Mouse (Mus musculus): Measurements from ENCODE around the gene Dscam. TPM values are rescaled to one million over a fixed set of nuclear protein-coding genes. Genes with fewer than 3 reads are reported as not detected.

Dscam gene
- total and polyA plus RNA-seq, 2 experiments from 2014 or later = not detected

- no peak for DNase-seq (ENCODE audit: low spot score)
- no peak overlapping the region for H3K9ac ChIP-seq (replicated peaks; ENCODE audit: low read depth, low read length)
Measured at GRCm38 (mm10) chr16:96926977-96927376, 243.6 kb downstream of the Dscam start.

GRCm38 (mm10) chr16:96923941-96924340, 246.6 kb downstream of the Dscam start:
- H3K9ac ChIP-seq (replicated peaks; ENCODE audit: low read depth, low read length) = no peak overlapping the region
- no peak overlapping the region for H3K4me2 ChIP-seq (ENCODE audit: low read depth, low read length)
- no peak for TF ChIP-seq EP300 (IDR thresholded peaks at IDR 0.05; ENCODE audit: low read depth)
- no peak for TF ChIP-seq CTCF (IDR thresholded peaks at IDR 0.05; ENCODE audit: low read depth)
- H3K27me3 ChIP-seq (ENCODE audit: control insufficient read depth, insufficient read depth, low read length) = no peaks in the 10 kb centered on the region
- H3K27ac ChIP-seq (ENCODE audit: low read depth) = no peak overlapping the region
- no peak for DNase-seq (ENCODE audit: low spot score)
- no peaks in the 10 kb centered on the region for H3K9me3 ChIP-seq (replicated peaks; ENCODE audit: control insufficient read depth, low read length)
- no peaks in the 10 kb centered on the region for H3K4me1 ChIP-seq (ENCODE audit: control insufficient read depth, insufficient read depth)
- H3K36me3 ChIP-seq (replicated peaks; ENCODE audit: control insufficient read depth, insufficient read depth, low read length) = no peaks in the 10 kb centered on the region
- no peak overlapping the region for H3K4me3 ChIP-seq (ENCODE audit: low read depth, low read length)
- 83% methylated on average over 4 of the region's 4 CpGs for WGBS
- ATAC-seq (ENCODE audit: insufficient read depth, low read depth) = no peak

More at GRCm38 (mm10) chr16:96926977-96927376, 243.6 kb downstream of the Dscam start:
- Histone ChIP-seq H3K36me3 (replicated peaks; ENCODE audit: control insufficient read depth, insufficient read depth, low read length) (no peaks in the 10 kb centered on the region), H3K27me3 (ENCODE audit: control insufficient read depth, insufficient read depth, low read length) (no peaks in the 10 kb centered on the region), H3K4me2 (ENCODE audit: low read depth, low read length) (no peak overlapping the region), H3K9me3 (replicated peaks; ENCODE audit: control insufficient read depth, low read length) (no peaks in the 10 kb centered on the region), H3K4me3 (ENCODE audit: low read depth, low read length) (no peak overlapping the region), H3K4me1 (ENCODE audit: control insufficient read depth, insufficient read depth) (no peaks in the 10 kb centered on the region), H3K27ac (ENCODE audit: low read depth) (no peak overlapping the region)
- no peak for ATAC-seq (ENCODE audit: insufficient read depth, low read depth)
- WGBS = 36% methylated on average over 3 of the region's 3 CpGs
- TF ChIP-seq EP300 (IDR thresholded peaks at IDR 0.05; ENCODE audit: low read depth) (no peak), CTCF (IDR thresholded peaks at IDR 0.05; ENCODE audit: low read depth) (no peak)

DNA sequence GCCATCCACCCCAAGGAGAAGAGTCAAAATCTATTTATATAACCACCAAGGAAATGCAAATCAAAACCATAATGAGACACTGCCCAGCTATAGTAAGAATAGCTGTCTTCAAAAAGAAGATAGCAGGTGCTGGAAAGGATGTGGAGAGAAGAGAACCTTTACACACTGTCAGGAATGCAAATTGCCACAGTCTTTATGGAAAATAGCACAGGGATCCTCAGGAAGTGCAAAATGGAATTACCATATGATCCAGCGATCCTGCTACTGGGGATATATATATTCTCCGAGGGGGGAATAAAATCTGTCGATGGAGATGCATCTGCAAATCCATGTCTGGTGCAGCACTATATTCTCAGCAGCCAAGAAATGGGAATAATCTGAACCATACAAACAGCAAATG, 256.1 kb downstream of the Dscam start:
- Histone ChIP-seq H3K27ac (ENCODE audit: low read depth) (no peak overlapping the region), H3K27me3 (ENCODE audit: control insufficient read depth, insufficient read depth, low read length) (no peaks in the 10 kb centered on the region), H3K9ac (replicated peaks; ENCODE audit: low read depth, low read length) (no peak overlapping the region), H3K4me2 (ENCODE audit: low read depth, low read length) (no peak overlapping the region), H3K4me3 (ENCODE audit: low read depth, low read length) (no peak overlapping the region), H3K9me3 (replicated peaks; ENCODE audit: control insufficient read depth, low read length) (no peaks in the 10 kb centered on the region), H3K36me3 (replicated peaks; ENCODE audit: control insufficient read depth, insufficient read depth, low read length) (no peaks in the 10 kb centered on the region), H3K4me1 (ENCODE audit: control insufficient read depth, insufficient read depth) (no peaks in the 10 kb centered on the region)
- ATAC-seq (ENCODE audit: insufficient read depth, low read depth) = no peak
- DNase-seq (ENCODE audit: low spot score) = no peak
- TF ChIP-seq EP300 (IDR thresholded peaks at IDR 0.05; ENCODE audit: low read depth) = no peak
- no peak for TF ChIP-seq CTCF (IDR thresholded peaks at IDR 0.05; ENCODE audit: low read depth)
- WGBS = 87% methylated on average over 3 of the region's 3 CpGs

- Histone ChIP-seq H3K4me2 (ENCODE audit: low read depth, low read length) (no peak overlapping the region), H3K36me3 (replicated peaks; ENCODE audit: control insufficient read depth, insufficient read depth, low read length) (no peaks in the 10 kb centered on the region), H3K27ac (ENCODE audit: low read depth) (no peak overlapping the region), H3K9ac (replicated peaks; ENCODE audit: low read depth, low read length) (no peak overlapping the region), H3K4me1 (ENCODE audit: control insufficient read depth, insufficient read depth) (no peaks in the 10 kb centered on the region), H3K9me3 (replicated peaks; ENCODE audit: control insufficient read depth, low read length) (no peaks in the 10 kb centered on the region), H3K4me3 (ENCODE audit: low read depth, low read length) (no peak overlapping the region), H3K27me3 (ENCODE audit: control insufficient read depth, insufficient read depth, low read length) (no peaks in the 10 kb centered on the region)
- ATAC-seq (ENCODE audit: insufficient read depth, low read depth) = no peak
- no peak for TF ChIP-seq EP300 (IDR thresholded peaks at IDR 0.05; ENCODE audit: low read depth)
- DNase-seq (ENCODE audit: low spot score) = no peak
- WGBS = 85% methylated on average over 7 of the region's 7 CpGs
Measured at GRCm38 (mm10) chr16:96912836-96913235, 257.7 kb downstream of the Dscam start.

DNA sequence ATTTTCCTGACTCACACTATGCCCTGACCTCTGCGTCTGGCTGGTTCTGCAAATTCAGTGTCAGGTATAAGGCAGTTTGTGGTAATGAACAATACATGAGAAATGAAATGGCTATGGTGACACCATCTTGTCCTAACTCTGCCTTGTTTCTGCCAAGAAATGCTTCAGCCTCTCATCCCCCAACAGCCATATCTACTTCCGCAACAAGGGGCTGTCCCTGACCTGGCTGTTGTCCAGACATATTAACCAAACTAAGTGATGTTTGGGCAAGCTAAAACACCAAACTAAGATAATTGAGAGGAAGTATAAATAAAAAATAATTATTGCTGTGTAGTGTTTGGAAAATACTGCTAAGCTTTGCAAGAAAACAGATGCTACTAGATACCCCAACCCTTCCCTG, 258.4 kb downstream of the Dscam start:
- 90% methylated on average over 2 of the region's 2 CpGs for WGBS
- H3K27me3 ChIP-seq (ENCODE audit: control insufficient read depth, insufficient read depth, low read length) = no peaks in the 10 kb centered on the region
- TF ChIP-seq CTCF (IDR thresholded peaks at IDR 0.05; ENCODE audit: low read depth) (no peak), EP300 (IDR thresholded peaks at IDR 0.05; ENCODE audit: low read depth) (no peak)
- H3K4me1 ChIP-seq (ENCODE audit: control insufficient read depth, insufficient read depth) = no peaks in the 10 kb centered on the region
- H3K36me3 ChIP-seq (replicated peaks; ENCODE audit: control insufficient read depth, insufficient read depth, low read length) = no peaks in the 10 kb centered on the region
- DNase-seq (ENCODE audit: low spot score) = no peak
- H3K9ac ChIP-seq (replicated peaks; ENCODE audit: low read depth, low read length) = no peak overlapping the region
- no peak overlapping the region for H3K27ac ChIP-seq (ENCODE audit: low read depth)
- no peaks in the 10 kb centered on the region for H3K9me3 ChIP-seq (replicated peaks; ENCODE audit: control insufficient read depth, low read length)
- H3K4me2 ChIP-seq (ENCODE audit: low read depth, low read length) = no peak overlapping the region
- ATAC-seq (ENCODE audit: insufficient read depth, low read depth) = no peak
- H3K4me3 ChIP-seq (ENCODE audit: low read depth, low read length) = no peak overlapping the region

GRCm38 (mm10) chr16:96910405-96911164, 260.0 kb downstream of the Dscam start:
- no peak overlapping the region for H3K27ac ChIP-seq (ENCODE audit: low read depth)
- H3K27me3 ChIP-seq (ENCODE audit: control insufficient read depth, insufficient read depth, low read length) = no peaks in the 10 kb centered on the region
- DNase-seq (ENCODE audit: low spot score) (no peak), ATAC-seq (ENCODE audit: insufficient read depth, low read depth) (no peak)
- no peaks in the 10 kb centered on the region for H3K36me3 ChIP-seq (replicated peaks; ENCODE audit: control insufficient read depth, insufficient read depth, low read length)
- no peak overlapping the region for H3K4me2 ChIP-seq (ENCODE audit: low read depth, low read length)
- 52% methylated on average over 4 of the region's 4 CpGs for WGBS
- no peaks in the 10 kb centered on the region for H3K9me3 ChIP-seq (replicated peaks; ENCODE audit: control insufficient read depth, low read length)
- no peak overlapping the region for H3K9ac ChIP-seq (replicated peaks; ENCODE audit: low read depth, low read length)
- H3K4me3 ChIP-seq (ENCODE audit: low read depth, low read length) = no peak overlapping the region
- H3K4me1 ChIP-seq (ENCODE audit: control insufficient read depth, insufficient read depth) = no peaks in the 10 kb centered on the region
- TF ChIP-seq CTCF (IDR thresholded peaks at IDR 0.05; ENCODE audit: low read depth) (no peak), EP300 (IDR thresholded peaks at IDR 0.05; ENCODE audit: low read depth) (no peak)

Measured in heart, postnatal 0 days (tissue).